Mouse (Mus musculus) ES-E14 (cell line): ENCODE measurements around the gene Odf2. TPM values are rescaled to one million over a fixed set of nuclear protein-coding genes. Genes with fewer than 3 reads are reported as not detected.

ENCODE experiments used
- DNase-seq: peaks from one replicate; pipeline ENCODE4 v3.0.0-alpha.2; 2013; ENCODE audit warnings: low read depth, low spot score
- H3K27ac ChIP-seq: 2 replicates; pipeline ENCODE4 v1.5.1; 2012; ENCODE audit warnings: low read depth, mild to moderate bottlenecking, low read length, moderate library complexity, mixed read lengths; ENCODE audit not compliant: poor library complexity, insufficient read depth, severe bottlenecking
- H3K36me3 ChIP-seq: 2 replicates; pipeline ENCODE4 v1.6.1; 2012; ENCODE audit warnings: mild to moderate bottlenecking, low read length, moderate library complexity, mixed read lengths; ENCODE audit not compliant: control insufficient read depth, poor library complexity, insufficient read depth, severe bottlenecking
- H3K4me1 ChIP-seq, 2 experiments: fragments of 150-350 bp in 1 of 2; sonication (generic) in 1 of 2; 2 replicates each; pipeline ENCODE4 v1.6.1; 2012; ENCODE audit warnings: low read length in 2 of 2, mild to moderate bottlenecking in 1 of 2, mixed read lengths in 1 of 2; ENCODE audit not compliant: control insufficient read depth in 2 of 2, insufficient read depth in 2 of 2, poor library complexity in 1 of 2
- H3K4me3 ChIP-seq, 2 experiments: fragments of 150-350 bp in 1 of 2; sonication (generic) in 1 of 2; 2 replicates each; pipeline ENCODE4 v1.5.1; 2012; ENCODE audit warnings: low read length in 2 of 2, low read depth in 1 of 2, mild to moderate bottlenecking in 1 of 2, mixed read lengths in 1 of 2; ENCODE audit not compliant: insufficient read depth in 1 of 2, poor library complexity in 1 of 2, severe bottlenecking in 1 of 2
- H3K9ac ChIP-seq: 2 replicates; pipeline ENCODE4 v1.6.1; 2012; ENCODE audit warnings: low read depth, mild to moderate bottlenecking, low read length, mixed read lengths; ENCODE audit not compliant: poor library complexity, insufficient read depth, severe bottlenecking
- H3K9me3 ChIP-seq: fragments of 150-350 bp; sonication (generic); 2 replicates; pipeline ENCODE4 v1.6.1; 2012; ENCODE audit warnings: low read depth, mild to moderate bottlenecking, low read length; ENCODE audit not compliant: control insufficient read depth, insufficient read depth
- CHD2 ChIP-seq: IDR thresholded peaks from 2 replicates; pipeline ENCODE4 v1.6.1; 2014; ENCODE audit warnings: mild to moderate bottlenecking, low read depth, low read length, inconsistent platforms
- HCFC1 ChIP-seq: IDR thresholded peaks from 2 replicates; pipeline ENCODE4 v1.6.1; 2012; ENCODE audit warnings: low read length, inconsistent platforms, borderline replicate concordance; ENCODE audit not compliant: insufficient read depth
- MAFK ChIP-seq: IDR thresholded peaks from 2 replicates; pipeline ENCODE4 v1.6.1; 2014; ENCODE audit warnings: mild to moderate bottlenecking, low read depth, low read length, inconsistent platforms; ENCODE audit not compliant: insufficient read depth
- ZC3H11A ChIP-seq: IDR thresholded peaks from 2 replicates; pipeline ENCODE4 v1.6.1; 2012; ENCODE audit warnings: low read depth, mild to moderate bottlenecking, inconsistent platforms, low read length, borderline replicate concordance
- ZNF384 ChIP-seq: IDR thresholded peaks from 2 replicates; pipeline ENCODE4 v1.6.1; 2012; ENCODE audit warnings: low read depth, low read length, inconsistent platforms
- in situ Hi-C, 2 experiments: fragments of 600-800 bp; cut with MboI; formaldehyde crosslinking; loops; one replicate each; pipeline ENCODE4 v1.15.1; 2025; ENCODE audit warnings: low sequenced_read_pairs in 2 of 2, inconsistent platforms in 1 of 2; ENCODE audit not compliant: unreplicated experiment in 2 of 2
- total RNA-seq: library from RNA; depleted of rRNA; stranded (reverse); fragments of 300-350 nt; gene quantifications from 2 replicates; pipeline ENCODE4 v1.2.3, GENCODE M21; 2012

The Odf2 gene
- total RNA-seq, 1 experiment = 123 TPM

- in situ Hi-C loops = loop anchor here in 1 of 2 experiments (10.0 kb wide), 1 partner anchor 94 kb away; no protein-coding TSS in a partner anchor
- TF ChIP-seq MAFK (0 out of 2 replicates have a peak, but pooled peaks have one; percentile 33), ZC3H11A (peak; percentile 93; the same call in 1 of the 2 replicates), HCFC1 (no peak)
- Histone ChIP-seq H3K4me1 (peaks cover 0 to 13% of the 10 kb centered on the region in 2 experiments; a peak in 3 of 4 replicates), H3K9ac (no peak overlapping the region), H3K9me3 (no peaks in the 10 kb centered on the region), H3K36me3 (no peaks in the 10 kb centered on the region), H3K4me3 (no peak overlapping the region), H3K27ac (no peak overlapping the region)
- peak; percentile 82 for DNase-seq
Measured at GRCm38 (mm10) chr2:29858748-29859473, 30.1 kb upstream of the Odf2 start.

DNA sequence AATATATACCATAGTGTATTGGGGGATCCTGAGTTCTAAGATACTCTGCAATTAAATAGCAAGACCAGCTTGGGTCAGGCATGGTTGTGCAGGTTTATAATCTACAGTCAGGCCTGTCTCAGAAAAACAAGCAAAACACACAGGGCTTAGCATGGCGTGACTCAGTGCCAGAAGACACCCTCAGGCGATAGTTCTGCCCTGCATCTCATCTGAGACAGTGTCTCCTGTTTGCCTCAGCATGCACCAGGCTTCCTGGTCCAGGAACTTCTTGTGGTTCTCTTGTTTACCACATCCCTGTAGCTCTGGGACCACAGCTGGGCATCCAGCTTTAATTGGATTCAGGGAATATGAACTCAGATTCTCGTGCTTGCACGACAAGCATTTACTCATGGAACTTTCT lies 23.9 kb upstream of the Odf2 start:
- DNase-seq = no peak
- in situ Hi-C loops = no loop called here
- Histone ChIP-seq H3K4me1 (no peaks in the 10 kb centered on the region), H3K9me3 (no peaks in the 10 kb centered on the region), H3K4me3 (no peak overlapping the region), H3K9ac (no peak overlapping the region), H3K27ac (no peak overlapping the region), H3K36me3 (no peaks in the 10 kb centered on the region)
- no peak for TF ChIP-seq MAFK
- no peak for TF ChIP-seq CHD2
- TF ChIP-seq ZC3H11A = no peak
- no peak for TF ChIP-seq HCFC1
- no peak for TF ChIP-seq ZNF384

GRCm38 (mm10) chr2:29868949-29869645 lies 19.9 kb upstream of the Odf2 start, which contains the start of gene Cercam:
TSS of gene Cercam (plus strand) at chr2:29869164.
- H3K4me3 ChIP-seq = peak within 1 kb of the TSS; percentile 67 to 86
- H3K9me3 ChIP-seq = no peaks in the 10 kb centered on the region
- DNase-seq = peak; percentile 88
- peaks cover 7% of the 10 kb centered on the region; the same call in 1 of the 2 replicates for H3K36me3 ChIP-seq
- TF ChIP-seq ZC3H11A = no peak
- TF ChIP-seq HCFC1 = no peak
- TF ChIP-seq CHD2 = no peak
- TF ChIP-seq ZNF384 = no peak
- TF ChIP-seq MAFK = no peak
- H3K4me1 ChIP-seq = 0 out of 4 replicates have a peak, but pooled peaks cover 0 to 4% of the 10 kb centered on the region in 2 experiments
- H3K9ac ChIP-seq = peak within 1 kb of the TSS; percentile 76
- in situ Hi-C loops = no loop called here
- peak within 1 kb of the TSS; percentile 15; the same call in 1 of the 2 replicates for H3K27ac ChIP-seq

DNA sequence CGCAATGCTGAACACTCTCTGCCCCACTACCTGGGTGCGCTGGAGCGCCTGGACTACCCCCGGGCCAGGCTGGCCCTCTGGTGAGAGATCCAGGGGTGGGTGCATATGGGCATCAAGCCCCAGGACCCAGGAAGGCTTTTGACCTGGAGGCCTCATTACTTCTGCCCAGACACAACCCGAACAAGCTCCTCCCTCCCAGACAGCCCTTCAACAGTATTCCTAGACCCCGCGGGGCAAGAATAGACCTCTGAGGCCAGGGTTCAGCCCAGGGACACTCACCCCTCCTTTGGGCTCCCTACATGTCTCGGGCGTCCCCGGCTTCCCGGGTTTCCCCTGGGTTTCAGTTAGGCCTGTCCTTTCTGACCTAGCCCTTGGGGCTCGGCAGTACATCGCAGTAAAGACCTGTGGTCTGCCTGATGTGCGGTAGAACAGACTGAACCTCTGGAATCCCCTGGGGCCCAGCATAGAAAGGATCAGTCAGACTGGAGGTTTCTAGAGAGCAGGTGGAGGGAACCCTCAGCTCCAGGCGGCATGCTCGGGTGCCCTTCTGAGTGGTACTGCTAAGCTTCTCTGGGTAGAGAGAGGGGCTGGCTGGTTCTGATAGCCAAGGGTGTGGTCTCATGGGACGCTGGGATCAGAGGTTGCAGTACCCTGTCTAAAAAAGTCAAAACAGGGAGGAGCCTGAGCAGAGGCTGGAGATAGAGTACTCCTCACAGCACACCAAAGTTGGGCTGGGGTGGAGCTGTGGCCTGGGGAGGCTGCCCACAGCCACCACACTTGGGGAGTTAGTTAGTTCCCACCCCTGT lies 19.2 kb upstream of the Odf2 start:
- peak; percentile 38 for DNase-seq
- Histone ChIP-seq H3K27ac (peak overlapping the region; percentile 15; the same call in 1 of the 2 replicates), H3K9me3 (no peaks in the 10 kb centered on the region), H3K36me3 (peaks cover 7% of the 10 kb centered on the region; the same call in 1 of the 2 replicates), H3K9ac (peak overlapping the region; percentile 76), H3K4me3 (peak overlapping the region; percentile 67 to 86), H3K4me1 (0 out of 4 replicates have a peak, but pooled peaks cover 0 to 4% of the 10 kb centered on the region in 2 experiments)
- in situ Hi-C loops = no loop called here
- TF ChIP-seq HCFC1 (no peak), ZNF384 (no peak), CHD2 (no peak), MAFK (no peak), ZC3H11A (no peak)
